Mouse (Mus musculus) kidney, postnatal 36 days (tissue): ENCODE results near the gene Mmp15.
"Not testable (repeated sequence)": the region's sequence is repeated elsewhere in the genome, so short reads cannot be mapped to it uniquely, and the experiment has no call there.

Experiments used
- DNase-seq, 2 experiments: peaks; one replicate each; pipeline ENCODE4 v3.0.0; 2021 to 2022; ENCODE audit warnings: mixed read lengths in 2 of 2

The Mmp15 gene

DNA sequence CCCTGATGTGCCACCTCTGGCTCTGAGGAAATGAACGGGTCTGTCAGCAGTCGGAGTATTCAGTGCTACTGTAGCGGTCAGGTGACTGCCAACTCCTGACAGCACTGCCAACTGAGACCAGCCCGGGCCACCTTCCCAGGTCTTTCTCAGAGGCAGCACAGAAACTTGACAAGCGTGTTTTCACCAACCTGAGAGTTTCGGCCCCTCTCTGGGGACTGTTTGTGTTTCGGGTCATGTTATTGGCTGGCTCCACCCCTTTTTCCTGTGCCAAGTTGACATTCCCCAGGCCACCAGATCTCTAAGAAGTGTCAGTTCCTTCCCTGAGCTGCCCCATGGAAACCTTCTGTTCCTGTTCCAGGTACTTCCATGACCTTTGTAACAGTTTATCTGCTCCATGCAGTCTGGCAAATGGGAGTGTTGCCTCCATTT is 25.8 kb downstream of the Mmp15 start:
- peak; percentile 46 to 50 for DNase-seq

DNA sequence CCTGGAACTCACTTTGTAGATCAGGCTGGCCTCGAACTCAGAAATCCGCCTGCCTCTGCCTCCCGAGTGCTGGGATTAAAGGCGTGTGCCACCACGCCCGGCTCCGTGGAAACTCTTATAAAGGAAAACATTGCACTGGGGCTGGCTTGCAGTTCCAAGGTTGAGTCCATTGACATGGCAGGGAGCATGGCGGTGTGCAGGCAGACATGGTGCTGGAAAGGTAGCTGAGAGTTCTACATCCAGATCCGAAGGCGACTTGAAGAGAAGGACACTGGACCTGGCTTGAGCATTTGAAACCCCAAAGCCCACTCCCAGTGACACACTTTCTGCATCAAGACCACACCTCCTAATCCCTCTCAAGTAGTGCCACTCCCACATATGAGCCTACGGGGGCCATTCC is 26.9 kb downstream of the Mmp15 start:
- DNase-seq = not testable (repeated sequence)

DNA sequence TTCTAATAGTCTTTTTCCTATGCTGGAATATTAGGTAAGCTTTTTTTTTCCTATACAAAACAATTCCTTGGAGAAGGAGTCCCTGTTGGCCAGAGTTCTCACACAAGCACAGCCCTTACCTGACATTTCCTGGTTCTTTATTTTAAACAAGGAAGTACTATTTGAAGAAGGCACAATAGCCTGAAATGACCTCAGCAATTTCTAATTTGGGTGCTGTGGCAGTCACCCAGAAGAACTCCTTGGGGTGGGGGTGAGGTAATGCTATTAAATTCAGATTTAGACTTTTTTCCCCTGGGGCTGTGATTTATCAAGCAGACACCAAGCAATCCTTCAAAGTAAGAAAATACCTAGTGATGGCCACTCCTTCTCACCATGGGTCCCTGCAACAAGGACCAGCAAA is 28.9 kb downstream of the Mmp15 start:
- DNase-seq = peak; percentile 20 to 30

DNA sequence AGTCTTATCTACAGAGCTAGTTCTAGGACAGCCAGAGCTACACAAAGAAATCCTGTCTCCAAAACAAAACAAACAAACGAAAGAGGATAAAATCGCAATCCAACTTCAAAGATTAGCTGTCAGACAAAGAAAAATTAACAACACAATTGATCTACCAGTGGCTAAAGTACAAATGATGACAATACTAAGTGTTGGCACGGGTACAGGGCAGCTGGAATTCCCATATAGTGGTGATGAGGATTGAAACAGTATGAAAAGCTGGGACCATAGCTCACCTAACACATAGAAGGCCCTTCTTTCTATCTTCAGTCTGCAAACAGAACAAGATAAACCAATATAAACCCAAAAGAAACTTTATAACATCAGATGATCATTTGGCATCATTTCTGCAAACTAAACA is 29.5 kb downstream of the Mmp15 start:
- no peak for DNase-seq

DNA sequence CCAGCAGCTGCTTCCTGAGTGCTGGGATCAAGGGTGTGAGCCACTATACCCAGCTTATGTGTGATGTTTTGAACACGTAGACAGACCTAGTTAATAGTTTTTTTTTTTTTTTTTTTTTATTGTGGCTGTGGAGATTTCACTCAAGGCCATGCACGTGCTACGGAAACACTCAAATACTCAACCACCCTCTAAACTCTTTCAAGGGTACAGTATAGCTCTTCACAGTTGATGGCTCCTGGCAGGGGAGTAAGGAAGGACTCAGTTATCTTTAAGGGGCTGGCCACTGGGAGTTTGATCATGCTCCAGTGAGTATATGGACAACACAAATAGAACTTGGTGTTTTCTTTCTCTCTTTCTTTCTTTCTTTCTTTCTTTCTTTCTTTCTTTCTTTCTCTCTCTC is 32.4 kb downstream of the Mmp15 start:
- DNase-seq = no peak

GRCm38 (mm10) chr8:95386037-95386436 is 34.0 kb downstream of the Mmp15 start:
- DNase-seq = no peak

GRCm38 (mm10) chr8:95387221-95387620 is 35.2 kb downstream of the Mmp15 start:
- DNase-seq = no peak

GRCm38 (mm10) chr8:95387936-95388335 is 35.9 kb downstream of the Mmp15 start:
- DNase-seq = no peak

DNA sequence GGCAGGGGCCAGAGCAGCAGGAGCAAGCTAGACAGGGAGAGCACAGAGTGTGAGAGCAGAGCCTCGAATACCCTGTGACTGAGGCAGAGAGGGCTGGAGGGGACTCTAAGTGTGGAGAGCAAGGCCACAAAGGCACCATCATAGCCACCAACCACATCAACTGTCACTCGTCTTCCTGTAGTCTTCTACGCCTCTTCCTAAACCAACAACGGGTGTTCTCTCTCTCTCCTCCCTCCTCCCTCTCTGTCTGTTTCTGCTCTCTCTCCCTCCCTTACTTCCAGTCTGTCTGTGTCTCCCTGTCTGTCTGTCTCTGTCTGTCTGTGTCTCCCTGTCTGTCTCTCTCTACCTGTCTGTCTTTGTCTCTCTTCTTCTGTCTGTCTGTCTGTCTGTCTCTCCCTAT is 38.2 kb downstream of the Mmp15 start:
- DNase-seq = no peak

DNA sequence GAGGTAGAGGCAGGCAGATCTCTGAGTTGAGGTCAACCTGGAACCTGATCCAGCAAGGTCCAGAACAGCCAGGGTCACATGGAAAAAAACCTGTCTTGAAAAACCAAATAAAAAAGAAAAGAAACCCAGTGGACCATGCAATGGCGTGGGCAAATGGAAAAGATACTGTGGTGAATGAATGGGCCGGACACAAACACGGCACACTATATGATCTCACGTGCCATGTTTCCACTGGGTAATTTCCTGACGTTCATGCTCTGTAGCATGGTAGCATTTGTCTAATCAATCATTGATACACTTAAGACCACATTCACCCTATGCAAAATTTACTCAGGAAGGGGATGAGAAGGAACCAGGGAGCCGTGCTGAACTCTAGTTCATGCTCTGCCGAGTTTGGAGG is 39.0 kb downstream of the Mmp15 start:
- no peak for DNase-seq

DNA sequence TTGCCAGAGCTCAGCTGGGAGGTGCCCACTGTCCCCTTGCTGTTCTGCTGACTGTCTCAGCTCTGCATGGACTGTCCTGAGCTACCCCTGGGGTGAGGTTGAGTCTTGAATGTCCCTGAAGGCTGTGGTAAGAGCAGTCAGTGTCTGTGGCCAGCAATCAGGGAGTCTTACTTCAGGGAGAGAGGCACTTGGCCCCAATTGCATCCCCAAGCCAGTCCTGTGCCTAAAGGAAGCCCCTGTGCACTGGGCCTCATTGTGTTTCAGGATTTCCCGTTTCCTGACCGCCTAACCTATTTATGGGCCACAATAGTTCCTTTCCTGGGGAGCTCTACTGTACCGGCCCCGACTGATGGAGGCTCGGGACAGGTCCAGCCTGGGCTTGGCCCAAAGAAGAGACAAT is 40.5 kb downstream of the Mmp15 start:
- DNase-seq = peak; percentile 51 to 65

GRCm38 (mm10) chr8:95395186-95395918 is 43.3 kb downstream of the Mmp15 start:
- DNase-seq = no peak

- no peak for DNase-seq
Measured at GRCm38 (mm10) chr8:95396752-95397151, 44.7 kb downstream of the Mmp15 start.

GRCm38 (mm10) chr8:95397201-95397600 is 45.1 kb downstream of the Mmp15 start:
- DNase-seq = no peak

- no peak for DNase-seq
Measured at GRCm38 (mm10) chr8:95399131-95399530, 47.1 kb downstream of the Mmp15 start.

DNA sequence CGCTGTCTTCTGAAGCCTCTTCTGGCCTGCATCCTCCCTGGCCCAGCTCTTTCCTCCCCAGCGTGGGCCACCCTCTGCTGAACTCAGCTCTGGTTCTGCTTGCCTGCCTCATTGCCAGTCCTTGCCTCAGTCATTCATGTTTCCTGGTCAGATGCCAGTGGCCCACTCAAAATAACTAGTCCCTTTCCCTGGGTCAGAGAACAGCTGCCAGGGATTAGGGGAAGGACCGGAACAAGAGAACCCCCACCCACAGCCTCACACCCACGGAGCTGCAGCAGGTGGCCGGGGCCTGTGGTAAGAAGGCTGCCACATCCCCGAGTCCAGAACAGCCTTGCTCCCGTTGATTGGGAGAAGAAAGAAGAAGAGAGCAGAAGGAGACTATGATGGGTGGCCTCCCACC is 49.0 kb downstream of the Mmp15 start:
- no peak for DNase-seq

DNA sequence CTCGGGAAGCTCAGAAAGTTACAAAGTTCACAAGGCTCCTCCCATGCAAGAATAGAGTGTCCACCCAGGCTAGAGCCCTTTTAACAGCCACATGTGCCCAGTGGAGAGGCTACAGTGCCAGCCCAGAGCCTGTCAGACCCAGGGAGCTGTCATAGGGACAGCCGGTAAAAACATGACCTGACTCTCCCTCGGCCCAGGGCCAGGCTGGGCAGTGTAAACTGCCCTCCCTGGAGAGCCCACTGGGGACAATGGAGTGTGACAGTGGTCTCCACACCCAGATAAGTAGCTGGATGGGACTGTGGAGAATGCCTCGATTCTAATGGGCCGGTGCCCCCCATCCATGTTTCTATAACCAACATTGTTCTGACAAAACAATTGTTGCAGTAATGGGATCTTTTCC is 57.5 kb downstream of the Mmp15 start:
- DNase-seq = peak in 1 of 2 experiments; percentile 33

DNA sequence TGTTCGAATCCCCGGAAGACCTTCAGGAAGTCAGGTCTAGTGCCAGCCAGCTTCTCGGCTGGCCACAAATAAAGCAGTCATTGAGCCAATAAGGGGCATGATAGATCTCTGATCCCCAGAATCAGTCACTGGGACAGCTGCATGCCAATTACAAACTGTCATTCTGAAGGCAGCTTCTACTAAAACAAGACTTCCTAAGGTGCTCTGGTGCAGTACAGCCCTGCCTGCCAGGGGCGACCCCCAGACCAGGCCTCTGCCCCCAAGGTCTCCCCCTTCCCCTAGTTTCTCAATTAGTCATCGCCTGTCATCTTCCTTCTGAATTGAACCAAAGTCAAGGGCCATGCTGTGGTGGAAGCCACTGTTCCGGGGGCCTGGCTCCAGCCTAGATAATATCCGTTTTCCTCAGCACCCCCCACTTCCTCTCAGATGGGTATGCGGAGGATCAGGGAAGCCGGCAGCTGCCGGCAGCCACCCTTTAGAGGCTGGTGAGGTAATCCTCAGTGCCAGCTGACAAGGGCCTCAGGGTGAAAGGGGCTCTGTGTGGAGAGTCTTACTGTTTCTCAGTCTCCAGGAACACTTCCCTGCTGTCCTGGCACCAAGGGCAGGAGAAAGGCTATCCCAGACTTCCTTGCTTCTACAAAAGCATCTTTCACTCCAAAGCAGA is 59.4 kb downstream of the Mmp15 start:
- DNase-seq = peak; percentile 55 to 63

DNA sequence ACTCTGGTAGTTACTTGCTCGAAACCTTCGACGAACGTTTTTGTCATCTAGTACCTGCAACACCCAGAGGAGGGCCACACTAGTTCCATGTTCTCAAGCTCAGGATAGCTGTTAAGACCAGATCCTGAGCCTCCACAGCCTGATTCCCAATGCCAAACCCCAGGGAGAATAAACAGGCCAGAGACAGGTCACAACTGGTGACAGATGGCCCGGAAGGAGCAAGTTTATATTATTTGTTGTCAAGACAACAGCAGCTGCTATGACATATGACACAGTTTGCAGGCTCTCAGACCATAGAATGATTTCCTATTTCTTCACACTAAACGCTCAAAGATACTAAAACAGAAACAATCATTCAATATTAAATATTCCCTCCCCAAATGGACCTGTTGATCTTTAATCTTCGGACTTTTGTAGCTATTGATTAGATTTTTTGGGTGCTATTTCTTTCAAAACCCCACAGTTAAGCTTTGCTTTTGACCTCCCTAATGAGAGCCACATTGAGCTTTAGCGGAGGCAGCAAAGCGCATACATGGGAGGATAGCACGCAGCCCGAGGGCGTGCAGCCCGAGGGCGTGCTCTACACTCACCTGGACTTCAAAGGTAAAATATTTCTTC is 70.2 kb downstream of the Mmp15 start:
- no peak for DNase-seq
